Mouse (Mus musculus) C2C12 (cell line): ENCODE data around the gene Igf1.

ENCODE experiments used
- CTCF ChIP-seq: IDR thresholded peaks from one replicate; pipeline ENCODE4 v1.5.1; 2011; ENCODE audit not compliant: control insufficient read depth, insufficient read depth, insufficient read length
- MAX ChIP-seq: IDR thresholded peaks from one replicate; pipeline ENCODE4 v1.6.1; 2011; ENCODE audit warnings: mild to moderate bottlenecking, control low read depth

GRCm38 (mm10) chr10:87839454-87839853 is 18.6 kb upstream of the Igf1 start:
- no peak for TF ChIP-seq CTCF
- no peak for TF ChIP-seq MAX
